ENCODE assay signal across 8 mouse cellular contexts in the genomic region with DNA sequence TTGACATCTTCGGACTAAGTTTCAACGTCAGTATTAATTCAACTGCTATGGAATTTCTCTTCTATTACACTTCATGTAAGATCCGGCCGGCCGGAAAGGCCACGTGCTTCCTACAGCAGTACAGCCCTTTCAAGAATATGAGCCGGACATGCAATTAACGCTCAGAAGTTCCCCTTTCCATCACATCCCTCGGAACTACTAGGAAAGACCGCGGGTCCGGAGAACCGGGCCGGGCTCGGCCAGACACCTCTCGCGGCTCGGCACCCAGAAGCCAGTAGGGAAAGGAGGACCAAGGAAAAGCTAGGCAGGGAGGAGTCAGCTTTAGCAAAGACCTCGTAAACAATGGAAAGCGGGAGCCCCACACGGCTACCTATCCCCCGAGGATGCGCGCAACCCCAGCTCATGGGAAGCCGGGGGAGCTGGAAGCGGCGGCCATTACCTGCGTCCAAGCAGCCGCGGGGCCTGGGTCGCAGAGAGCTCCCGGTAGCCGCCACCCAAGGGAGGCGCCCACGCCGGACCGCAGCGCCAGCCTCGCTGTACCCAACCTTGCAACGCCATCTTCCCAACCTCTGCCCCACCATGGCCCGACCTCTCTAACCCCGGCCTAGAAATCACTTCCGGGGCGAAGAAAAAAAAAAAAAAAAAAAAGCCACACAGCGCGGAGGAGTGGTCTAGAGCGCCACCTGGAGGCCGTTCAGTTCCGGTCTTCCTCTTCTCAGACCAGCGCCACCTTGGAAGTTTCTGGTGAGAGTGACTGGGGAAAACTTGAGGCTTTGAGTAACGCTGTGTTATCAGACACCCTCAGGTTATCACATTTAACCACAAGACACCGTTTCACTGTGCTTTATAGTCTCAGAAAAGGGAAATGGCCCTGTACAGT. TPM values are rescaled to one million over a fixed set of nuclear protein-coding genes. Genes with fewer than 3 reads are reported as not detected.
DNase-seq lines count a peak whose midpoint lies in the region; ATAC-seq and TF ChIP-seq lines count a peak whose summit lies in the region.

A gene (minus strand): TSS at position 618 of the 880 bp plus-strand sequence.

- DNase-seq in gastrocnemius, adult 8-10 months (ENCODE audit: low spot score in 2 of 2) = peak; percentile 57 to 70
- peak; percentile 89 for DNase-seq in hindlimb bud, embryonic 11.5 days (ENCODE audit: extremely low spot score, low read depth, low spot score)
- peak; percentile 46 to 52 for DNase-seq in left cerebral cortex, adult 8-10 months (ENCODE audit: low spot score in 2 of 2)
- peak; percentile 94 for DNase-seq in right cerebral cortex, postnatal 14 days
- DNase-seq in urinary bladder, postnatal 36 days (ENCODE audit: low spot score in 2 of 2) = peak; percentile 65 to 78

- H3K4me1 ChIP-seq in cortical plate, adult 2 months (ENCODE audit: control insufficient read depth, insufficient read depth, low read length) = peaks cover 3% of the 10 kb centered on the region; the same call in 1 of the 2 replicates

- peak; percentile 55; the same call in 1 of the 2 replicates for TF ChIP-seq POLR2A in cortical plate, adult 2 months (IDR thresholded peaks at IDR 0.05; ENCODE audit: extremely low read depth, insufficient read depth, low read length)

- peak; percentile 94 for ATAC-seq in activated CD4-positive, CD25-positive, alpha-beta regulatory T cell, adult 4 months
- ATAC-seq in megakaryocyte progenitor cell, adult 5-6 weeks (replicated peaks; ENCODE audit: poor library complexity) = peak; percentile 95

- H3K27ac ChIP-seq in cortical plate, adult 2 months (ENCODE audit: insufficient read depth, low read length) = peak within 1 kb of the TSS; percentile 13; the same call in 1 of the 2 replicates

- TF ChIP-seq CTCF in cortical plate, adult 2 months (IDR thresholded peaks at IDR 0.05; ENCODE audit: extremely low read depth, insufficient read depth, low read length) = peak; percentile 88

- H3K4me3 ChIP-seq in cortical plate, adult 2 months (ENCODE audit: insufficient read depth, low read length) = peak within 1 kb of the TSS; percentile 98

RNA-seq across cellular contexts. Expression of the gene that starts here (rescaled TPM):
- polyA plus RNA-seq in activated CD4-positive, CD25-positive, alpha-beta regulatory T cell, adult 4 months (2017; shearing (Covaris generic)) = 10 to 100 TPM; 72.4 to 74.6 TPM
- 45.4 and 51.5 TPM in 2 replicates for polyA plus RNA-seq in cortical plate, adult 2 months (2012; rRNA removed)
- total RNA-seq in gastrocnemius, adult 8-10 months (2022) = 10 to 100 TPM; 57.2 to 67.8 (median 60.5) TPM
- 10 to 100 TPM; 58.4 to 67.2 (median 65.8) TPM for total RNA-seq in left cerebral cortex, adult 8-10 months (2022)
- total RNA-seq in megakaryocyte progenitor cell, adult 5-6 weeks (2015) = 161 and 168 TPM in 2 replicates
- total RNA-seq in megakaryocyte progenitor cell, adult 5-6 weeks (2017) = 264 and 277 TPM in 2 replicates

Comparison
In these comparisons a context has a peak if more than half of its experiments do, and no peak if none do; other contexts are left out.
1. Peak in every context shown above with its lines: DNase-seq, ATAC-seq, H3K4me3 ChIP-seq and H3K27ac ChIP-seq.